Mouse (Mus musculus): ENCODE measurements at regions not wholly inside any gene's neighbourhood (a gene's known extent, or its start where the extent isn't known, plus 50 kb on each side); places are given as distances from the start of the nearest gene placed in this dataset.
A peak's percentile ranks its signal among the peaks of the same experiment; 100 is the strongest.
"Not testable (repeated sequence)": the region's sequence is repeated elsewhere in the genome, so short reads cannot be mapped to it uniquely, and the experiment has no call there.

DNA sequence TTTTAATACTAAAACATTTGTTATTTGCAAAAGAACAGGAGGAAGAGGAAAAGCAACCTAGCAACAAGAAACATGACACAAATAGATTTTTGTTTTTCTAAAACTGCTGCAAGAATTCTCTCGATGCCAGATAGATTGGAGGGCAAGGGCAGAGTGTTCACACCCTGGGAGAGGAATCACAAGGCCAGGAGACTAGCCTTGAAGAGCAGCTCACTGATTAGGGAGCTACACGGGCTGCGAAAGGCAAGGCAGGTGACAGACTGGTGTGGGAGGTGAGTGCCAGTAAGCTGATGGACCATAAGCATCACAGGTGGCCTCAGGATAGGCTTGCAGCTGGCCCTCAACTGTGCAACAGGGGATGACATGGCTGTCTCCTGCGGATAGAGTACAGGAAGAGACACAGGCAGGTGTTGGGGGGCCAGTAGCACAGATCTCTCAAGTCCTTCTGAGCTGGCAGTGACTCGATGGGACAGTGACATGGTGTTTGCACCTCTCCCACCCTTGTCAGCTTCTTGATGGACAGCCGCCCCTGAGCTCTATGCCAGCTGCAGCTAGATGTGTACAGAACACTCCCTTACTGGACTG, 102.0 kb upstream of the Abca1 start:
- TF ChIP-seq POLR2A (IDR thresholded peaks at IDR 0.05; ENCODE audit: borderline replicate concordance, extremely low read depth, insufficient read depth, insufficient read length, poor library complexity, severe bottlenecking) (no peak), CTCF (IDR thresholded peaks at IDR 0.05; ENCODE audit: borderline replicate concordance, extremely low read depth, insufficient read depth, insufficient read length) (no peak)
- DNase-seq (ENCODE audit: low read depth) = no peak

DNA sequence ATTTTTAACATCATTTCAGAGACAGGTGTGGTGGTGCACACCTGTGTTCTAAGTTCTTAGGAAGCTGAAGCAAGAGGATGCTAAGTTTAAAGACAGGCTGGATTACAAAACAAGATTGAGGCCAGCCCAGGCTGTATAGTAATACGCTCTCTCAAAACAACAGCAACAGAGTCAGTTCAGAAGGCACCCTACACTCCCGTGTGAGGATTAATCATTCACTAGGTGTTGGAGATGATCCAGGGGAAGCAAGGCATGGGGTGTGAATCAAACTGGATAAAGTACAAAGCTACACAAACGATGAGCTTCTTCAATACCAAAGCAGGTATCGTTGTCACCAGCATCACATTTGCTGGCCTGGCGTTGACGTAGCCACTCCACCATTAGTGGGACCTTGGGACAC, 99.3 kb upstream of the Abca1 start:
- DNase-seq (ENCODE audit: low read depth) = no peak
- TF ChIP-seq CTCF (IDR thresholded peaks at IDR 0.05; ENCODE audit: borderline replicate concordance, extremely low read depth, insufficient read depth, insufficient read length) (no peak), POLR2A (IDR thresholded peaks at IDR 0.05; ENCODE audit: borderline replicate concordance, extremely low read depth, insufficient read depth, insufficient read length, poor library complexity, severe bottlenecking) (no peak)

DNA sequence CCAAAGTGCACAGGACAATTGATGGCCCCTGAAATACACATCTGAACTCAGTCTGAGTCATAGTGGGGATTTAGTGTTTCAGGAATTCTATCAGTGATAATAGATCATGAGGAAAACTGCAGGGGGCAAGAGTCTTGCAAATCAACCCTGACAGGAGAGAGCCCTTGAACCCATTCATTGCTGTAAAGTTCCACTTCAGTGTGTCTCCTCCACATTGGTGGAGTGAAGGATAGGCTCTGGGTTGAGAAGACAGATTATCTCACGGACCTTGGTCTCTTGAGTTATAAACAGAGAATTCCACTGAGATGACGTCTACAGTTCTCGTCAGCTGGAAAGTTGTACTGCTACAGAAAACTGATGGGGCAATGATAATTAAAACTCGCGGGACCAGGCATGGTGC, 97.3 kb upstream of the Abca1 start:
- no peak for DNase-seq (ENCODE audit: low read depth)
- no peak for TF ChIP-seq CTCF (IDR thresholded peaks at IDR 0.05; ENCODE audit: borderline replicate concordance, extremely low read depth, insufficient read depth, insufficient read length)
- no peak for TF ChIP-seq POLR2A (IDR thresholded peaks at IDR 0.05; ENCODE audit: borderline replicate concordance, extremely low read depth, insufficient read depth, insufficient read length, poor library complexity, severe bottlenecking)

DNA sequence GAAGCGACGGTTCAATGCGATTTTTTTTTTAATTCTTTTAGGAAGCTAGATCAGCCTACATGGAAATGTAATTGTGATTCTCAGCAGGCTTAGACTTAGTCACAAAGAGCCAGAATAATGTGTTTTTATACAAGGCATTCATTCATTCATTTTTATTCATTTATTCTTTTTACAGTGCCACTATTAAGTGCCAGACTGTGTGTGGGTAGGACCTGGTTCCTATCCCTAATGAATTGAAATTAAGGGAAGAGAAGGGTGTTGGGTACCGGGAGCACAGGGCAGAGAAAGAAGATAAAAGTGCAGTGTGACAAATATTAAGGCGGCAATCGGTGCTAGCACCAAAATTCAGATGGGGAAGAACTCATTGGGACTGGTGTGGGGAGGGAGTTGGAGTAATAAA, 94.8 kb upstream of the Abca1 start:
- DNase-seq (ENCODE audit: low read depth) = peak; percentile 47
- TF ChIP-seq CTCF (IDR thresholded peaks at IDR 0.05; ENCODE audit: borderline replicate concordance, extremely low read depth, insufficient read depth, insufficient read length) (no peak), POLR2A (IDR thresholded peaks at IDR 0.05; ENCODE audit: borderline replicate concordance, extremely low read depth, insufficient read depth, insufficient read length, poor library complexity, severe bottlenecking) (no peak)

DNA sequence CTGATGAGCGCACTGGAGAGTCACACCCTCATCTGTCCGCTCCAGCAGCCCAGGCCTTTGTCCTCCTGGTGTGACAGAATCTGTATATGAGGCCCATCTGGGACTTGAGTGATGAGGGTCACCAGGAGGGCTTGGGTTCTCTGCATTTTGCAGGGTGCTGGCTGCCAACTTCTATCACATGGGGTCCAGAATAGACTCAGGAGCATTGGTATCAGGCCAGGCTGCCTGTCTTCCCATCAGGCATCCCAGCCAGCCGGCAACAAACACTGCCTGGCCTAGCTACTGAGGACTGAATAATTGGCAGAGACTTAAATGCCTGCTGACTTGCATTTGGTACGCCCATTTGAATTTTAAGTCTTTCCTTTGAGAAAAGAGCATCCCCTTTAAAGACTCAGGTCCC, 94.0 kb upstream of the Abca1 start:
- peak; percentile 94 for DNase-seq (ENCODE audit: low read depth)
- no peak for TF ChIP-seq POLR2A (IDR thresholded peaks at IDR 0.05; ENCODE audit: borderline replicate concordance, extremely low read depth, insufficient read depth, insufficient read length, poor library complexity, severe bottlenecking)
- TF ChIP-seq CTCF (IDR thresholded peaks at IDR 0.05; ENCODE audit: borderline replicate concordance, extremely low read depth, insufficient read depth, insufficient read length) = no peak

DNA sequence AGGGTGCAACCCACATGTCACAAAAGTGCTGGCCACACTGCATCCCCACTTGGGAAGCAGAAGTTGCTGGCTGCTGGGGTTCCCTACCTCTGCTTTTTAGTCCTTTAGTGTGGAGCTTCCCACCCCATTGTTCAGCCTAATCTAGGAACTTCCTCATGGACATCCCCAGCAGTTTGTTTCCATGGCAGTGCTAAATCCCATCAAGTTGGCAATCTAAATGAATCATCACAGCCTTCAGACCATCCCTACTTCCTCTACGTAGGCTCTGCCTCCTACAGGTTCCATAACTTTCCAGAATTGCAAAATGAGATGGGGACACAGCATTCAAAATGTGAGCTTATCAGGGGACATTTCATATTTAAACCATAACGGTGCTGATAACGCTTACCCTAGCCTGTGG, 90.6 kb upstream of the Abca1 start:
- no peak for DNase-seq (ENCODE audit: low read depth)
- no peak for TF ChIP-seq POLR2A (IDR thresholded peaks at IDR 0.05; ENCODE audit: borderline replicate concordance, extremely low read depth, insufficient read depth, insufficient read length, poor library complexity, severe bottlenecking)
- no peak for TF ChIP-seq CTCF (IDR thresholded peaks at IDR 0.05; ENCODE audit: borderline replicate concordance, extremely low read depth, insufficient read depth, insufficient read length)

DNA sequence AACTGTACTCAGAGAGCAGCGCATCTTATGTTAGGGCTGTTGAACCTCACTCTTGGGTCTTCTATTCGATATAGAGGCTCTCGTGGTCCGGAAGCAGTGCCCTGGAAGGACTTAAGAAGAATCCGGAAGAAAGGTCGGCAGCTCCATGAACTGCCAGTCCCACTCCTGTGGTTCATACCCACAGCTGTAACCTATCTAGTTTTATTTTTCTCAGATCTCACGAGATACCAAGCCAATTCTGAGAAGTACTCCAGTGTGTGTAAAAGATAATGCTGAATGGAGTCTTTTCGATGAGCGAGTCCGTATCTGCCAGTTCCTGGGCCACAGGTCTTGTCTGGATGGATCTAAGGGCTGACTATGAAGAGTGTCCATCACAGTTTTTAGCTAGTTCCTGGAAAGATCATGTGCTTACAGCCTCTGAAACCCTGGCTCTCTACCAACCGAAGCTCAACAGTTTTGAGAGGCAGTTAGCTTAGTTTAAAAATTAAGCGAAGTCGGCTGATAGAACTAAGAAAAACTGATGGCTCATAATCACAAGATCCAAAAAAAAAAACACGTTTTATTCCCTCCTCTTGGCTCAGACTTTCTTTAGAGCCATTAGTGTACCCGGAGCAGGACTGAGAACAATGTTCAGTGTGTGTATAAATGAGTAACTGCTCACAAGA, 86.5 kb upstream of the Abca1 start:
- TF ChIP-seq CTCF (IDR thresholded peaks at IDR 0.05; ENCODE audit: borderline replicate concordance, extremely low read depth, insufficient read depth, insufficient read length) (no peak), POLR2A (IDR thresholded peaks at IDR 0.05; ENCODE audit: borderline replicate concordance, extremely low read depth, insufficient read depth, insufficient read length, poor library complexity, severe bottlenecking) (no peak)
- DNase-seq (ENCODE audit: low read depth) = peak; percentile 64

DNA sequence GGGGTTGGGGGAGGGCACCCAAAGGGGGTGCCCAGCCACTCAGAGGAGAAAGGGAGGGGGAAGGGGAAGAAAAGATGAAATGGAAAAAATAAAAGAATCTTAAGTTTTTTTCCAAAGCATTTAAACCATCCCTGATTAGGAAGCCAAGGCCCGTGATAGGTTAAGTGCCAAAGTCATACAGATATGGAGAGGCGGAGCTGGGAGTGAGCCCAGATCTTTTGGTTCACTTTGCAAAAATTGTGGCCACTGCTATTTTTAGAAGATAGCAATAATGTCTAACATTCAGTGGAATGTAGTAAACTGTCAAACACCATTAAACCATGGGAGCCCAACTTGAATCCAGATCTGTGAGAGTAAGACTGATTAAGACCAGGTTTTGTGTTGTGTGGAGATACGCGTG, 85.9 kb upstream of the Abca1 start:
- no peak for DNase-seq (ENCODE audit: low read depth)
- TF ChIP-seq POLR2A (IDR thresholded peaks at IDR 0.05; ENCODE audit: borderline replicate concordance, extremely low read depth, insufficient read depth, insufficient read length, poor library complexity, severe bottlenecking) = no peak

DNA sequence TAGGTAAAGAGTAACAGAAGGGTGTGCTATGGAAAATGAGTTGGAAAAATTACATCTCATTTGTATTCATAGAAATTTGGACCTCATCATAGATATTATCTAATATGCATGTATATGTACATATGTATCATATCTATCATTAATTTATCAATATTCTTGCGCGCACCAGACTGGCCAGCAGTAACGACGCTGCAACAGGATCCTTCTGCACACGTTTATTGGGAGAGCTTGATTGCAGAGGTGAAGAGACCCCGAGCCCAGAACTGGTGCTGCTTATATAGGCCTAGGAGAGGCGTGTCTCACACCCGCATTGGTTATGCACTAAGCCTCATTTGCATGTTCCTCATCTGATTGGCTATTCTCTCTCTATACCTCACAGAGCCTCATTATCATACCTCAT, 83.8 kb upstream of the Abca1 start:
- DNase-seq (ENCODE audit: low read depth) = not testable (repeated sequence)

DNA sequence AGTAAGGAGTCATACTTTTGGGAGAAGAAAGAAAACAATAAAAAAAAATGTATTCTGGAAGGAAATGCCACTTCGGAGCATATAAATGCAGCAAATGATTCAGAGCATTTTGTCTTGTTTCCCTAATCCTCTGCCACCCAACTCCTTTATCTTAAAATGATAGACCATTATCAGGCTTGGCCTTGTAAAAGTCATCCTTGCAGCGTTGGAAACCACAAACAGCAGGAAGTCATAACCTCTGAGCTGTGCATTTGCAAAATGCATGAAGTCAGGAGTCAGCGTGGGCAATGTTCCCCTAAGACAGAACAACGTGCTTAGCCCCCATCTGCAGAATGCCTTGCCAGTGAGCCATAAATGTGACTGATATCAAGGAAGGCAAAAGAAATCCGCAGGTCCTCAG, 80.2 kb upstream of the Abca1 start:
- no peak for DNase-seq (ENCODE audit: low read depth)
- no peak for TF ChIP-seq CTCF (IDR thresholded peaks at IDR 0.05; ENCODE audit: borderline replicate concordance, extremely low read depth, insufficient read depth, insufficient read length)
- no peak for TF ChIP-seq POLR2A (IDR thresholded peaks at IDR 0.05; ENCODE audit: borderline replicate concordance, extremely low read depth, insufficient read depth, insufficient read length, poor library complexity, severe bottlenecking)

DNA sequence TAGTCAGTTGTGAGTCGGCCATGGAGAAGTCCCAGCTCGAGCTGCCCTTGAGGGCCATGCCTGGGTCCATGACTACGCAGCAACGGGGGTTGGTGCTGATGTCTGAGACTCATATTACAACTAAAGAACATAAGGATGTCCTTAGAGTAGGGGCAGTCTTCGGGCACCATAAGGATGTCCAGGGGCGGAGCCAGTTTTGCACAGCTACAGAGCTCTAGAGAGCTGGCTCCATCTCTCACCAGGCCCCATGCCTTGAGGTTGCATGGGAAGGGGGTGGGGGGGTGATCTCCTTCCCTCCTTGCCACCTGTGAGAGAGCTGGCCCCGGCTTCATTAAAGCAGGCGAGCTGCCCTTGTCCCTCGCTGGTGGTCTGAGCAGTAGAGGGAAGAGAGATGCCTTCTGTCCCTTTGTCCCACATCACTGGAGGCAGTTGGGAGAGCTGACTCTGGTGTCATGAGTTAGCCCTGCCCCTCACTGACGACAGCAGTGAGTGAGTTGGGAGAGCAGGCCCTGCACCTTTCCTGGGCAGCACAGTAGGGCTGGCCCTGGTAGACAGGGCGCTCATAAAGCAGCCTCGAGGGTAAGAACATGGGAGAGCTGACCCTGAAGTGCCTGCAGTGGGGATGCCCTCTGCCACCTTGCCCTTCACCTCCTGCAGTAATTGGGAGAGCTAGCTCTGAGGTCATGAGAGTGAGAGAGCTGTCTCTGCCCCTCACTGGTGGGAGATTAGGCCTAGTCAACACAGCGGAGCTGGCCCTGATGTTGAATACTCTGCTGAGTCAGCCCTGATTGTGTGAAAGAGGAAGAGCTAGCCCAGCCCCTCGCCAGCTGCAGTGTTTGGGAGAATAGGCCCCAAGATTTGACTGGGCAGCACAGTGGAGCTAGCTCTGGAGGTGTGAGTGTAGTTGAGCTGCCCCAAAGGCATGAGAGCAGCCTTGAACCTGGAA, 78.9 kb upstream of the Abca1 start:
- DNase-seq (ENCODE audit: low read depth) = no peak
- TF ChIP-seq CTCF (IDR thresholded peaks at IDR 0.05; ENCODE audit: borderline replicate concordance, extremely low read depth, insufficient read depth, insufficient read length) (no peak), POLR2A (IDR thresholded peaks at IDR 0.05; ENCODE audit: borderline replicate concordance, extremely low read depth, insufficient read depth, insufficient read length, poor library complexity, severe bottlenecking) (no peak)

DNA sequence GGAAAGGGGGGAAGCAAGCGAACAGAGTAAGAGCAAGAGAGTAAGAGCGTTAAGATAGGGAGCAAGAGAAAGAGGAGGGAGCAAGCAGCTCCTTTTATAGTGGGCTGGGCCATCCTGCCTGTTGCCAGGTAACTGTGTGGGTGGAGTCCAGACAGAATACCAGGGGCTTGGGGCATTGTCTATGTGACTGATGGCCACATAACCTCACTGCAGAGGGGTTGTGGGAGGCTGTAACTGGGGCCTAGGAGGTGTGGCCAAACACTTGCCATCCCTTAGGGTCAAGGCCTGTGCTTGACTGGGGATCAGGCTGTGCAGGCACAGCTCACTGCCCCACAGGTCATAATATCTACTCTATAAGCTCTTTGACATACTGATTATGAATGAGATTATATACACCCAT, 76.2 kb upstream of the Abca1 start:
- DNase-seq (ENCODE audit: low read depth) = no peak
- TF ChIP-seq CTCF (IDR thresholded peaks at IDR 0.05; ENCODE audit: borderline replicate concordance, extremely low read depth, insufficient read depth, insufficient read length) (no peak), POLR2A (IDR thresholded peaks at IDR 0.05; ENCODE audit: borderline replicate concordance, extremely low read depth, insufficient read depth, insufficient read length, poor library complexity, severe bottlenecking) (no peak)

All from brain, embryonic 14.5 days (tissue).